Mouse (Mus musculus) liver, adult 2 months (tissue): ENCODE data around the gene Tnk1. TPM values are rescaled to one million over a fixed set of nuclear protein-coding genes. Genes with fewer than 3 reads are reported as not detected.

Experiments
- DNase-seq: peaks from one replicate; pipeline ENCODE4 v3.0.0-alpha.2; 2011; ENCODE audit warnings: low read depth, low spot score; ENCODE audit errors: extremely low read depth
- H3K27ac ChIP-seq: fragments of 200-500 bp; replicated peaks from 2 replicates; pipeline ENCODE4 v1.5.1; 2012; ENCODE audit warnings: low read depth, mild to moderate bottlenecking, control low read depth, inconsistent platforms, low read length; ENCODE audit not compliant: insufficient read depth
- H3K27me3 ChIP-seq: fragments of 200-500 bp; 2 replicates; pipeline ENCODE4 v1.6.1; 2012; ENCODE audit warnings: mild to moderate bottlenecking, moderate library complexity, low read length, inconsistent platforms; ENCODE audit not compliant: control insufficient read depth, insufficient read depth
- H3K36me3 ChIP-seq: fragments of 200-500 bp; 2 replicates; pipeline ENCODE4 v1.6.1; 2012; ENCODE audit warnings: low read length, inconsistent platforms; ENCODE audit not compliant: control insufficient read depth, insufficient read depth
- H3K4me1 ChIP-seq: fragments of 200-500 bp; 2 replicates; pipeline ENCODE4 v1.6.1; 2011; ENCODE audit warnings: low read length; ENCODE audit not compliant: control insufficient read depth, insufficient read depth
- H3K4me3 ChIP-seq: fragments of 200-500 bp; 2 replicates; pipeline ENCODE4 v1.5.1; 2011; ENCODE audit warnings: low read depth, mild to moderate bottlenecking, control low read depth, low read length, moderate library complexity; ENCODE audit not compliant: insufficient read depth
- H3K79me2 ChIP-seq: fragments of 200-500 bp; 2 replicates; pipeline ENCODE4 v1.6.1; 2012; ENCODE audit warnings: inconsistent platforms, mild to moderate bottlenecking, low read length, moderate library complexity; ENCODE audit not compliant: control insufficient read depth, insufficient read depth
- H3K9ac ChIP-seq: fragments of 200-500 bp; 2 replicates; pipeline ENCODE4 v1.6.1; 2012; ENCODE audit warnings: low read depth, mild to moderate bottlenecking, control low read depth, inconsistent platforms, low read length
- CTCF ChIP-seq: fragments of 200-500 bp; IDR thresholded peaks from 2 replicates; pipeline ENCODE4 v1.5.1; 2011; ENCODE audit warnings: low read depth, low read length, control low read depth
- POLR2A ChIP-seq: fragments of 200-500 bp; IDR thresholded peaks from 2 replicates; pipeline ENCODE4 v1.6.1; 2011; ENCODE audit warnings: low read length, control low read depth; ENCODE audit not compliant: insufficient read depth; ENCODE audit errors: extremely low read depth
- WGBS: fragments of 180-500 bp; shearing (Covaris S2); methylation state at CpG from one replicate; pipeline ENCODE4 v1.1.7; 2018; 5-methylcytosine and 5-hydroxymethylcytosine counted together
- polyA plus RNA-seq: library from polyadenylated mRNA; depleted of rRNA; stranded (reverse); fragments of >200 nt; gene quantifications from 2 replicates; pipeline ENCODE4 v1.2.3, GENCODE M21; 2012
- total RNA-seq: library from RNA; depleted of rRNA; stranded (reverse); fragments of >200 nt; gene quantifications from 2 replicates; pipeline ENCODE4 v1.2.3, GENCODE M21; 2014

Gene Tnk1
- total and polyA plus RNA-seq, 2 experiments: 0.17 to 0.18 TPM

- Histone ChIP-seq H3K27me3 (no peaks in the 10 kb centered on the region), H3K9ac (no peak overlapping the region), H3K4me3 (no peak overlapping the region), H3K27ac (no peak overlapping the region), H3K36me3 (no peaks in the 10 kb centered on the region), H3K79me2 (no peaks in the 10 kb centered on the region), H3K4me1 (no peaks in the 10 kb centered on the region)
- no peak for DNase-seq
- 48% methylated on average over 8 of the region's 8 CpGs for WGBS
- TF ChIP-seq CTCF (peak; percentile 9; the same call in 1 of the 2 replicates), POLR2A (no peak)
These were observed 28.5 kb upstream of the Tnk1 start for GRCm38 (mm10) chr11:69886907-69887635.

- H3K4me3 ChIP-seq: peak overlapping the region; percentile 31; the same call in 1 of the 2 replicates
- 81% methylated on average over 8 of the region's 8 CpGs for WGBS
- H3K27me3 ChIP-seq: no peaks in the 10 kb centered on the region
- no peaks in the 10 kb centered on the region for H3K36me3 ChIP-seq
- no peak for DNase-seq
- H3K79me2 ChIP-seq: no peaks in the 10 kb centered on the region
- H3K4me1 ChIP-seq: 0 out of 2 replicates have a peak, but pooled peaks cover 3% of the 10 kb centered on the region
- TF ChIP-seq CTCF (no peak), POLR2A (no peak)
- peak overlapping the region; percentile 49 for H3K27ac ChIP-seq
- peak overlapping the region; percentile 8; the same call in 1 of the 2 replicates for H3K9ac ChIP-seq
These were observed 26.1 kb upstream of the Tnk1 start for GRCm38 (mm10) chr11:69884663-69885062.

DNA sequence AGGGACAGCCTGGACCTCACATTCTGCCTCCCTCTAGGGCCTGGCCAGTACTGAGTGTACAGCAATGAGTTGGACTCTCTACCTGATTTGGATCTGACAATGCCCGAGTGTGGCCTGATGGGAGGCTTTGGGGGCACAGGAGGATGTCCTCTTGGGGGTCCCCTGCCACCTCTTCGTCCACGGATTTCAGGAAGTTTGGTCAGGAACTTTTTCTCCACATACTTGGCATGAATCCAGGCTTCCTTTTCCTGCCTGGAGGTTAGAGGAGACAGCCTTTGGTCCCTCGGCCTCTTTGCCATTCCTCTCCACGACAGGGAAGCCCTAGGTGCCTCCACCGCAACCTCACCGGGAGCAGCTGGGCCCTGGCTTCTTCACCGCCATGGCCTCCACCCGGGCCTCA, 25.7 kb upstream of the Tnk1 start:
- no peak for DNase-seq
- H3K4me3 ChIP-seq: peak overlapping the region; percentile 31; the same call in 1 of the 2 replicates
- no peaks in the 10 kb centered on the region for H3K36me3 ChIP-seq
- TF ChIP-seq POLR2A: no peak
- TF ChIP-seq CTCF: no peak
- H3K4me1 ChIP-seq: 0 out of 2 replicates have a peak, but pooled peaks cover 3% of the 10 kb centered on the region
- no peaks in the 10 kb centered on the region for H3K79me2 ChIP-seq
- no peaks in the 10 kb centered on the region for H3K27me3 ChIP-seq
- H3K27ac ChIP-seq: peak overlapping the region; percentile 49
- H3K9ac ChIP-seq: peak overlapping the region; percentile 8; the same call in 1 of the 2 replicates
- 69% methylated on average over 9 of the region's 9 CpGs for WGBS

GRCm38 (mm10) chr11:69883527-69884151, 25.1 kb upstream of the Tnk1 start:
- Histone ChIP-seq H3K9ac (no peak overlapping the region), H3K79me2 (no peaks in the 10 kb centered on the region), H3K36me3 (no peaks in the 10 kb centered on the region), H3K27ac (no peak overlapping the region), H3K27me3 (no peaks in the 10 kb centered on the region), H3K4me3 (no peak overlapping the region), H3K4me1 (0 out of 2 replicates have a peak, but pooled peaks cover 3% of the 10 kb centered on the region)
- no peak for TF ChIP-seq POLR2A
- no peak for TF ChIP-seq CTCF
- DNase-seq: no peak
- WGBS: 87% methylated on average over 8 of the region's 8 CpGs

DNA sequence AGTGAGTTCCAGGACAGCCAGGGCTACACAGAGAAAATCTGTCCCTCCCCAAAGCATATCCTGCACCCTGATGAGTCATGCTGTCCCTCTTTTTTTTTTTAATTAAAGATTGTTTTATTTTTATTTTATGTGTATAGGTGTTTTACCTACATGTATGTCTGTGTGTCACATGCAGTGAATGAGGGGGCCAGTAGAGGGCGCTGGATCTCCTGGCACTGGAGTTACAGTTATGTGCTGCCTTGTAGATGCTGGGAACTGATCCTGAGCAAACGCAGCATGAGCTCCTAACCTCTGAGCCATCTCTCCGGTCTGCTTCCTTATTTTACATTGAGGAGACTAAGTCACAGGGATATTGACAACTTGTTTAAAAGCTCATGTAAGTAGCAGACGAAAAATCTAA, 24.5 kb upstream of the Tnk1 start:
- Histone ChIP-seq H3K4me1 (0 out of 2 replicates have a peak, but pooled peaks cover 3% of the 10 kb centered on the region), H3K4me3 (no peak overlapping the region), H3K79me2 (no peaks in the 10 kb centered on the region), H3K9ac (no peak overlapping the region), H3K27me3 (no peaks in the 10 kb centered on the region), H3K36me3 (no peaks in the 10 kb centered on the region), H3K27ac (no peak overlapping the region)
- DNase-seq: no peak
- WGBS: 75% methylated on average over 4 of the region's 4 CpGs
- TF ChIP-seq CTCF (peak; percentile 53; the same call in 1 of the 2 replicates), POLR2A (no peak)
